Mouse (Mus musculus) NIH3T3 (cell line): ENCODE measurements around the gene Hmgcll1.

ENCODE experiments used
- DNase-seq: peaks from one replicate; pipeline ENCODE4 v3.0.0-alpha.2; 2012; ENCODE audit warnings: low read depth

The Hmgcll1 gene

DNA sequence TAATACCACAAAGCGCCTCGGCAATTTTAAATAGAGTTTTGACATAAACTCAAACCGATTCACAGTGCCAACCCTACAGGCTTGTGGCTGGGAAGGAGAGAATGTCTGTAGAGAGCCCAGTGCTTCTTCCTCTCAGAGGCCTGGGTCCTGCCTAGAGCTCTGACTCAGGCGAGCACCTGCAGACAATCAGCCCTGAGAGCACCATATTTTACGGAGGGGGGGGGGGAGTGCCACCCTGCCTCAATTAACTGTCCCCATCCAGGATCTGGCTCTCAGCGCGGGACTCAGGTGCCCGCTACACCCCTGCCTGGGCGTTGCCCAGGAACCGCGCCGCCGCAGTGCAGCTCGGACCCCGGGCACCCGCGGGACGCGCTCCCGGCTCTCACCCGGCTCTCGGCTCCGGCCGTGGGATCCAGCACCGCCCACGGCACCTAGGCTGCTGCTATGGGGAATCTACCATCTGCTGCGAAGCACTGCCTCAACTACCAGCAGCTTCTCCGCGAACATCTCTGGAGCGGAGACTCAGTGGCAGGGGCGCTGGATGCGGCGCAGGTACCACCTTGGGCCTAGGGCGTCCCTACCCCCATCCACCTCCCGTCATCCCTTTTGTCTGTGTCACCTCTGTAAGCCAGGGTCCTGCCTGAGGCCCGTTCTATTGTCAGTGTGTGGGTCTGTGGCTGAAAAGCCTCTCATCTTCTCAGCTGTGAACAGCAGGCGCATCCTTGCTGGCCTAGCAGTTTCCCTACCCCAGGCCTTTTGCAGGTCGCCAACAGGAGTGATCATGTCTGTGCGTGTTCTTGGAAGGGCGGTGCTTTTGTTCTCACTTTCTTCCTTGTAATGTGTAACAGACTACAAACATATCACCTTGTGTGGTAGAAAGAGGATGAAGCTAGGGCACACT lies at the start of gene Hmgcll1:
Gene Hmgcll1, plus strand, starts transcription at position 225 of the 901 bp plus-strand sequence.
- DNase-seq = no peak

DNA sequence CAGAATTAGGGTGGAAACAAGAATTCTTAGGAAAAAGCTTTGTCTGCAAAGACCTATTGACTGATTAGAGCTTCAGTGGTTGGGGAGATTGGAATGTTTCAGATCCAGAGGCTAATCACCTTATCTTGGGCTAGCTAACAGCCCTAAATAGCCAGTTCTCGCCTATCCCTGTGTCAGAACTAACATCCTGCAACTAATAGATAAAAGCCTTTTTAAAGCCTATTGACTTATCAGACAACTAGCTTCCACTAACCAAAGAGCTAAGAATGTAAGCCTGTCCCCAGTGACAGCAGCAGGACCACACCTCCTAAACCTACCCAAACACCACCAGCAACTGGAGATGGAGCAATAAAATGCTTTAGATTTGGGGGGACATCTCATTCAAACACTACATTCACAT lies 34.6 kb upstream of the Hmgcll1 start:
- no peak for DNase-seq

DNA sequence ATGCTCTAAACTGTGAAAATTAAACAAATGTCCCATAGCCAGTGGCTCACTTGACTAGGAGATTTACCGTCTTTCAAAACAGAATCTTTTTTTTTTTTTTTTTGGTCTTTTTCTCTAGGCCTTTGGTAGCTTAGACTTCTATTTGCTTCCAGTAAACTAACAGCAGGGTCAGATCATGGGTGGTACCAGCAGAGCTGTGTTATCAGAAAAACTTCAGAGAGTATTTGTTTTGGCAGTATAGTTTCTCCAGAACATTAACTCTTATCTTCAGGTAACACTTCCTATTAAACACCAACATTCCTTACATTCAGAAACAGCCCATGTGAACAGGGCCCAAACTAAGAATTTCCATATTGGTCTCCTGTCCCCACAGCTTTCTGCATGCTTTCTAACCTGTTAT lies 33.5 kb upstream of the Hmgcll1 start:
- DNase-seq = no peak

DNA sequence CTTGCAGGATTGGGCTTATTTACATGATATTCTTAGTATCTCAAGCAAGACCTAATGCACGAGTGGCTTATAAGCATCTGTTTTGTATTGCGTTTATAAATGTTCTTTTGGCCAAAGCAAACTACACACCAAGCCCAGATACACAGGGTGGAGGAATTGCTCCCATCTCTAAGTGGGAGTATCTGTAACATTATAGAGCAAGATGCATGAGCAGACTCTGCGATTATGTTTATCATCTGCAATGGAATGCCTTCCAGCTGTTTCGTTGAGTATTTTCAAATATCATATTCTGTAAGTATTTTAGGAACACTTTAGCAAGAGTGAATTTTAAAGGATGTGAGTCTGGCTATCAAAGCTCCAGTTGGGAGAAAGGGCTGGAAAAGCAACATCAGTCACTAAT lies 25.2 kb upstream of the Hmgcll1 start:
- no peak for DNase-seq

DNA sequence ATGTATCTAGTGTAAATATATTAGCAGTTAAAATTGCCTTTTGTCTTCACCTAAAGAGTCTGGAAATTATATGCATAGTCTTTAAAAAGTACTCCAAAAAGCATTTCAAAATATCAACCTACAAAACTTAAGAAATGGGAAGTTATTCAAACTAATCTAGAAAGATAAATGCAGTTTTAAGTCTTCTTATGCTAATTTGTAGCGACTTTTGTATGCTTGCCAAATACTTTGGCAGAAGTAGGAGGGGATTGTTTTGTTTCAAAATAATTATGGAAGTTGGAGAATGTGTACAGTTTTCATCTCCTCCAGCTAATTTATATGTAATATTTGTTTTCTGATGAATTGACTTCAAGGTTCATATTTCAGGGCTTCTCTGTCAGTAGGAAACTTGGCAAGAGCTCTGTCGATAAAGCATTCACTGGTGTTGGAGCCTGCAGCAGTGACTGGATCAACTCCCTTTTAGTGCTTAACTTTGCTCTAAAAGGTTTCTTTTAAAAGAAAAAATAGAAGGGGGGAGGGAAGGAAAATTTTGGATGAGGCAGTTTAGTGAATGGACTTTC lies 15.8 kb upstream of the Hmgcll1 start:
- DNase-seq = no peak

DNA sequence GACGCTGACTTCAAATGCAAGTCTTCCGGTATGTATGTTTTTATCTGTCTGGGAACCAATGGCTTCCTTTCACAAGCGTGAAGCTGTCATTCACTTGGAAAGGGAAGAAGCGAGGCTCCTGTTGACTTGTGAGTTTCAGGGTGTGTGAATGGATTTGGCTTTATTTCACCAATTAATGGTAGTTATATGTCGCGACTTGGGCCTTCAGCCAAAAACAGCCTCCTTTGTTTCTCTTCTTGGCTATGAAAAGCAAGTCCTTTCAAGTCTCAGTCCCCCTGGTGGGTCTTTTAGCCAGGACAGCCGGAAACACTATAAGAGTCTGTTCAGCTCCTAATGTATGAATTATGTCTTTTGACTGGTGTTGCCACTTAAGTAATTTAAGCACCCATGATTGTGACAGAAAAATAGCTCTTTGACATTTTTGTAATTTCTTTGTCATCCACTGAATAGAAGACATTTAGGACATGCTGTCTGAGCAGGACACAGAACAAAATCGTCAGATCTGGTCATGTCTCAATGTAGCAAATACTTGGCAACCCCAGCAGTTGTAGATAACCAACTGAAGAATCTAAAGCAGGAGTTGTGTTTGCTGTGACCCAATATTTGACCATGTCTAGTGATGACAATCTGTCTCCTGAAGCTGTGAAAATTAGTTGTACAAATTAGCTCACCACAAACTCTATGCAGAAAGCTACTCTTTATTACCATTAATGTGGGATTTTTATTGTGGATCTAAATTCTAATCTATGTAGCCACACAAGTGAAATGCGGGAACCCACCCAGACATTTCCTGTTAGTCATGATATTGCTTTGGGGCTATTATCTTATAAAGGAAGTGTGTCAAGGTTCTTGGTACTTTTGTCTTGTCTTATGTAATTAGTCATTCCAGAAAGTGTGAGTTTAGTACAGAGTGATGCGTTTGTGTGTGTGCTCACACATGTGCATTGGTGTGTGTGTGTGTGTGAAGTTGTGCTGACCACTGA lies 13.5 kb upstream of the Hmgcll1 start:
- no peak for DNase-seq

DNA sequence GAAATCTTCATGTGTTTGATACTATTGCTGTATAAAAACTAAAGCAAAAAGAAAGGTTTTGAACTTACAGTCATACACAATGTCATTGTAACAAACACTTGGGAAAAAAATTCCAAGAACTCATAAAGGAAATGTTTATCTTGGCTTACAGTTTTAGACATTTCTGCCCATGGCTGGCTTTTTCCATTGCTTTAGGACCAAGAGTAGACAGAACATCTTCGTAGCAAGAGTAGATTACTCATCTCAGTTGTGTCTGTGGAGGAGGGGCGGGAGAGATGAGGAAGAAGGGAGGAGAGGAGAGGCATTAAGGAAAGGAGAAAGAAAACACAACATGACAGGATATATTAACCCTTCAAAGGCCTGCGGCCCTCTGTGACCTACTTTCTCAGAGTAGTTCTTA lies 11.6 kb upstream of the Hmgcll1 start:
- peak; percentile 35 for DNase-seq

DNA sequence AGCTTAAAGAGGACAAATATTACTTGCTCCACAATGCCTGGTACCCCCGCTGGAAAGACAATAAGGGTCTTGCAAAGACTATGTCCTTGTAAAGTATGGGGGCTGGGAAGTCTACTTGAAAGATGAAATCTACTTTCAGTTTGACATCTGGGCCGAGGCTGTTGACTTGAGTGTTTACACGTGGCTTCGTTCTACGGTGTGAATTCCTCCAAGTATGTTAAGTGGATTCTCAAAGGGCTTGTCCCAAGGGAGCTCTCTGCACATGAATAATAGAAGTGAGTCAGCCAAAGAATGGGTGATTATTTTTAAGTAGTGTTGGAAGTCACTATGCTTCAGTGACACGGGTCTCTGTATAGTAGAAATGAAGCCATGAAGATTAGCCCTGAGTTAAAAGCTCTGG lies 11.0 kb upstream of the Hmgcll1 start:
- DNase-seq = peak; percentile 70

DNA sequence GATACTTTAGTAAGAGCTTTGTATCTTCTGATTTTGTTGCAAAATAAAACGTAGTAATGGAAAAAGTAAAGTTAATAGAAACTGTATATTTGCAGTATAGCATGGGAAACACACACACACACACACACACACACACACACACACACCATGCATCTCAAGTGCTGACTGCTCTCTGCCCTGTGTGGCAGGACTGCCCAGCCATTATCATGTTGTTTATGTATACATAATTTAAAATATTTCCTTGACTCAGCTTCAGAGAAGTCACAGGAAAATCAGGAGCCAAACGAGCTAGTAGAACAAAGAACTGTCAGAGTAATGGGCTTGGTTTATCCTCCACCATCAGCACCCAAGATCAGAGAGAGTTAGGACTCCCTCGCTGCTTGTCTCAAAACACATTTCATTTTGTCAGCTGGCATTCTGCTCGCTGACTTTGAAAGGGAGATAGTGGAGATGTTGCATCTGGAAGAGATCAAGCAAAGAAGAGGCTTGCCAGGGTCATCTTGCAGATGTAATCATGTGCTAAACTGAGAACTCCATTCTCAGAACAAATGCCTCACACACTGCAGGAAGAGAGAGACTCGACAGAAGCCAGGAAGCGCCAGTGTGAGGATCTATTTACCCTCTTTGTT lies 7.2 kb upstream of the Hmgcll1 start:
- peak; percentile 8 for DNase-seq

DNA sequence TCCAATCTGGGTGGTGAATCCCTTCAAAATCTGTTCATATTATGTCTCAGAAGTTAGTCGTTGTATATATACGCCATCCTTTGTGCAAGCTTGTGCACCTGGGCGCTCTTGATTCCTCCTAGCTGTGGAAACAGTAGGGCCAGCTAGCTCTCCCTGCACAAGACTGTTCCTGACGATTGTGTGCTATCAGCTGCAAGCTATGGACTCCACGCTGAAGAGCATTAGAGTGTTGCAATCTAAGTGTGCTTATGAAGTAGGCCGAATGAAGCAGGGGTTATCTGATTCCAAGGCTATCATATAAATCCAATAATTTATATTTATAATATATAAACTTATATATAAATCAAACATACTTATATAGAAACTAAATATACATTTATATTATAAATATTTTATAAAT lies 866 bp upstream of the Hmgcll1 start:
- DNase-seq = no peak

DNA sequence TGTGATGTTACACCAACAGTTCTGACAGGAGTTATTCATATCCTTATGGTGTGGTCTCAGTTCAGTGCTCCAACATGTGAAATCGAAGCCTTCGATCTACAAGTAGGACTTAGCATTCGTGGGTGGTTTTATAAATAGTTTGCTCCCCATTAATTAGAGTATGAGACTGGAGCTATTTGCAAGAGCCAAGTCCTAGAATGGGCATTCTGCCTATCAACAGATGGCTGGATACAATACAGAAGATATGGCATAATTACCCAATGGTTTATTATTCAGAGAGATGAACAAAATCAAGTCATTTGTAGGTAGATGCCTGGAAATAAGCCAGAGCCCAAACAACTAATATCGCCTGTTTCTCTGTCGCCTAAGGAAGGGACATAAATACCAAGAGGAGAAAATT lies 1.3 kb downstream of the Hmgcll1 start:
- no peak for DNase-seq

DNA sequence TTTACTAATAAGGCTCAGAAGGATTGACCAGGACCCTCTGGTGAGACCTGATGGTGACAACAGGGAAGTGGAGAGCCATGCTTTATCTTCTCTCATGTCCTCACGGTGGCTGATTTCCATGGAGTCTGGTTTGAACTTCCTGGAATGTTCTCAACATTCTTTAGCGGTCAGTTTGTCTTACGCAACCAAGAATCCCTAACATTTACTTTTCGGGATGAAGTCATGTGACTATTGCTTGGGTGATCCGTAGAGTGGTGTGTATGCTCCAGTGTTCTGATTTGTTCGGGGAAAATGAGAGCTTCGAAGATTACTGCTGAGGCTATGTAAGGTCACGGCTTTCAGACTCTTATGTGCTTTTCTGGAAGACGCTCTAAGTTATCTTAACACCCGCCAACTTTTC lies 1.9 kb downstream of the Hmgcll1 start:
- DNase-seq = no peak

DNA sequence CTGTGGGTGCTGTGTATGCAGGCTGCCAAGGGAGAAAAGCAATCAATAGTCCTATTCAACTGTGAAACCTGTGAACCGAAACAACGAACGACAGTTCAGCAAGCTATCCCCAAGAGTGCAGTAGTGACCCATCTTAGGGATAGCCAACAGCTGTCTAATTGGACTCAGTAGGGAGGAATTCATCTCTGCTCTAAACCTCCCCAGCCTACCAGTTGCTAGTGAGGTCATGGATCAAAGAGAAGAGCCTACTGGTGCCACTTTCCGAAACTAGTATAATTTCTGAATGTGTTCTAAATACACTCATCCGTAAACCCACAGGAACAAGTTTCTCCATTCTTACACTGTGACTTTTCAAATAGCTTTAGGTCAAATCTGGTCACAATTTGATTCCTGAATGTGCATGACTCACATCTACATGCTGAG lies 8.9 kb downstream of the Hmgcll1 start:
- DNase-seq = peak; percentile 20

DNA sequence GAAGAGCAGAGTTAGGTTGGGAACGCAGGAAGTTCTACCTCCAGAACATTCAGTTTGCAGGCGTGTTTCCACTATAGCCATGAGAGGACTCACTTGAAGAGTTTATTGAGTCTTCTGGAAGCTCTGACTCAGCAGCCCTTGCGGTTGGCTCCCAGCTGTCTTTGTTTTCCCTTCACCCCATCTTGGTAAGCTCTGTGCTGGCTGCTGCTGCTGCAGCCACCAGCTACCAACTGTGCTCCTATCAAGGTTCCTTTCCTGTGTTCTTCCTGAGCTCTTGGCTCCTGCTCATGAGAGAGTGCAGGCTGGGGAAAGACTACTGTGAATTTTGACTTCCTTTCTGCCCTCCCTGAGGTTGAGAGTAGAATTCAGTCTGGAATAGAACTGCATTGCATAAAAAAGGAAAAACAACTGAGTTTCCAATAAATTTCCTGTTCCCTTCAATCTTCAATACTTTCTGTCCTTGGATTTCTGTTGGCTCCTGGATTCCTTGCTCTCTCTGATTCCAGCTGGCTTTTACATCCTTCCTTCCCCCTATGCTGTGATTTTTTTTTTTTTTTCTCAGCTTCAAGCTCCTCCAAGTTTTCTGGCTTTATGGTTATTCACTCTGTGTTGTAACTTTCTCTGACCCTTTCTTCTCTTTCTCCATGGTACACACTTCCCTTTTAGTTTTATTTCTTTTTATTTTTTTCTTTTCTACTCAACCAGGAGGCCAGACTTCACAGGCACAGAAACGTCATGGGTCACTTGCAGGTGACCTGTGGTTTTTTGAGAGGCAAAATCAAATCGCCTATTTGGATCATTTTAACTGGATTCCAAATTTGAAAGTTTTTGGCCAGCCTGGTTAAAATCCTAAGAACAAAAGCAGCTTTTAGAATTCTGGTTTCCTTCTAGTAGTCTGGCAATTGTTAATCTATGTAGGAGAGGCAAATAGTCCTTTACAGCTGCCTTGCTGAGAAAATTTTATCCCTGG lies 9.9 kb downstream of the Hmgcll1 start:
- peak; percentile 72 for DNase-seq

DNA sequence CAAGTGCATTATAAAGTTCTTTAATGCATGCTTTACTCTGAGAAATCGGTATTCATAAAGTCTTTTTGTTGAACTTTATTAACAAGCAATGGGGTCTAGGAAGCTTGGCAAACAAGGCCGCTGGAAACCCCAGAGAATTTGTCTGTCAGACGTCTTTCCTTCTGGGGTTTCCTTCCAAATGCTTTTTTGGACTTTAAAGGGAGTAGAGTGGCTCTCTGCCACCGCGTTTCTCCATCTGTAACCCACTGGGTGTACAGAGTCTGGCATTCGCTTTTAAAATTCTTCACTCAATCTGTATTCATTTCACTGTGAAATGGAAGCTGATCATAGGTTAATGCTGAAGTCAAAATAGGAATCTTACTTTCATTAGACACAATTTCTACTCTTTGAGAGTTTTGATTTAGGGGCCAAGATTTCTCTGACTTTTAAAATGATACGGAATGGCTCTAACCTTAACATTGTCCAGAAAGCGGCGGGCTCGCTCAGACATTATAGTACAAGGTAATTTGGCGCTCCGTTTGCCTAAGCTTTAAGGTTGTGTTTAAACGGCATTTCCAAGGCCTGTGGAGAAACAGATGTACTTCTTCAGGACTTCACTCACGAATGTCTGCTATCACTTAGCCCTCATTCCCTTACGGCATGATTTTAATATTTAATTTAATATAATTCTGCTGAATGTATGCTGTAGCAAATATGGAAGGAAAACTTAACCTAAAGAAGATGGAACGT lies 15.0 kb downstream of the Hmgcll1 start:
- no peak for DNase-seq

DNA sequence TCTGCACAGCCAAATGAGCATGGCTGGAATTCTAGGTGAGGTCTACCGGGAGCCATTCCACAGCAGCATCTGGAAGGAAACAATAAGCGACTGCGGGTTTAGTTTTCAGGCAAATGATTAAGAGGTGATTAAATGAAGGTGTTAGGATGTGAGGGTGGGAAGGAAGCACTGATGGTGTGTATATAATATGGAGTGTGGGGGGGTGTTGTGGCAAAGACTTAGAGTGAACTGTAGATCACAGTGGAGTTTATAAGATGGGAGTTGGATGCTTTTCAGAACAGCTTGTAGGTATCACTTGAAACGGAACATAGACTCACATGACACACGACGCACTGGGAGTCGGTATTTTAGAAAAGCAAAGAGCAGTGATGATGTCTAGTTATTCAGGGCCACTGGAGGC lies 20.4 kb downstream of the Hmgcll1 start:
- no peak for DNase-seq

DNA sequence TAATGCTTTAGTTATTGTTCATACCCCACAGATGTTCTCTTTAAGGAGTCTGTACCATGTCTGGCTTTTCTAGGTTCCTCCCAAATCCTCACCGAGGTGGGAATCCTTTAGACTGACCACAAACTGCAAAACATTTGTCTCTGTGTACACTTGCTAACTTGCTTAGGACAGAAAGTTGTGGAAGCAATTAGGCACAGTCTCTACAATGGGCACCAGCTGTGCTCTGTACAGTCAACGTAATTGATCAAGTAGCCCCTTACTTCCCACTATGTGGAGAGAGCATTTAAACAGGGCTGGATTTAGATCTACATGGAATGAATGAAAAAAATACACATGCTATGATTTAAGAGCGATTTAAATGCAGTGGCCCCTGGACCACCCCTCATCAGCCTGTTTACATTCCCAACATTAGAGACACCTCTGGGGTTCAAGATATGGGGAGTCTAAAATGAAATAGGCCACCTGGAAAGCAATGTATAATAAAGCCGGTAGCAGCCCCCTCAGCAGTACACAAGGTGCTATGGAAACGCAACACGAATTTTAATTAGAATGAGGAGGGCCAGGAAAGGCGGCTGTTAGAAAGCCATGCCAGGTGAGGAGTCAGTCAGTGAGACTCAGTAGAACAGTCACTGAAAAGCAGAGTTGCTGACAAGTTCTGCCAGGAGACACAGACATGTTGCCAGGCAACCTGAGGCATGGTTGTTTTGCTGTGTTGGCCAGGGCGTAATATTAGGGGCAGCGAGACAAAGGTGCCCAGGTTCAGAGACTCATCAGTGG lies 23.9 kb downstream of the Hmgcll1 start:
- DNase-seq = no peak

DNA sequence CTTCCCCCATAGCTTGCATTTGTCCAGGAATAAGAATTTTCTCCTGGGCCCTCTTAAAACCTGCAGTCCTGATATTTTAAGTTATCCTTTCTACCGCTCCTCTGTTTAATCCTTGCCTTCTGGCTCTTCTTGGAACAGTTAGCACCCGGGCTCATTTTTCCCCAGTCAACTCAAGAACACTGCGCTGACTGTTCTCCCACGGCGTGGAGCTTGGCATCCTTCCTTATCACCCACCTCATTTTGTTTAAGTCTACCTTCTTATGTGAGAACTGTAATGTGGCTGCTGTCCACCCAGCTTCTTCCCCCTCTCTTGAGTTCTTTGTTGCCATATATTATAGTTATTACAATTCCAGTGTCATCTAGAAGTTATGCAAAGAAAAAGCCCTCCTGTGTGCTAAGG lies 25.1 kb downstream of the Hmgcll1 start:
- DNase-seq = no peak

DNA sequence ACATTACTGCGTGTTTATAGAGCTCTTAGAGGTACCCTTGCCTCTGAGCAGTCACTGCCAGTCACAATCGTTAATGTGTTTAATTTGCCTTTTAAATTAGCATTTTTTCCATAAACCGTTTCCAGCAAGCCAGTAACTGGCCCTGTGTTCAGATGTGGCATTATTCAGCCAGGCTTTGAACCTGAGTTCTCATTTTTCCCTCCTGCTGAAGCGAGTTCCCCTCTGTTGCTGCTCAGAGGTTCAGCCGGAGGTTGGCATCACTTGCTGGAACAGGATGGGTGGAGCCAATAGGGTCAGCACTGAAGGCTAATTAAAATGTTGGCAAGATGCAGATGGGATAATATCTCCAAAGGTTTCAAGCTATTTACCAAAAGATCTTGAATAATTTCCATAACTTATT lies 28.7 kb downstream of the Hmgcll1 start:
- DNase-seq = no peak
